Mouse (Mus musculus) lung, postnatal 36 days (tissue): ENCODE measurements around the gene Mxra7.
"Not testable (repeated sequence)": the region's sequence is repeated elsewhere in the genome, so short reads cannot be mapped to it uniquely, and the experiment has no call there.

Source experiments
- DNase-seq: peaks from one replicate; pipeline ENCODE4 v3.0.0; 2022; ENCODE audit warnings: mixed read lengths

Mxra7 gene

GRCm38 (mm10) chr11:116846593-116847181 lies 18.8 kb upstream of the Mxra7 start:
- DNase-seq: no peak

DNA sequence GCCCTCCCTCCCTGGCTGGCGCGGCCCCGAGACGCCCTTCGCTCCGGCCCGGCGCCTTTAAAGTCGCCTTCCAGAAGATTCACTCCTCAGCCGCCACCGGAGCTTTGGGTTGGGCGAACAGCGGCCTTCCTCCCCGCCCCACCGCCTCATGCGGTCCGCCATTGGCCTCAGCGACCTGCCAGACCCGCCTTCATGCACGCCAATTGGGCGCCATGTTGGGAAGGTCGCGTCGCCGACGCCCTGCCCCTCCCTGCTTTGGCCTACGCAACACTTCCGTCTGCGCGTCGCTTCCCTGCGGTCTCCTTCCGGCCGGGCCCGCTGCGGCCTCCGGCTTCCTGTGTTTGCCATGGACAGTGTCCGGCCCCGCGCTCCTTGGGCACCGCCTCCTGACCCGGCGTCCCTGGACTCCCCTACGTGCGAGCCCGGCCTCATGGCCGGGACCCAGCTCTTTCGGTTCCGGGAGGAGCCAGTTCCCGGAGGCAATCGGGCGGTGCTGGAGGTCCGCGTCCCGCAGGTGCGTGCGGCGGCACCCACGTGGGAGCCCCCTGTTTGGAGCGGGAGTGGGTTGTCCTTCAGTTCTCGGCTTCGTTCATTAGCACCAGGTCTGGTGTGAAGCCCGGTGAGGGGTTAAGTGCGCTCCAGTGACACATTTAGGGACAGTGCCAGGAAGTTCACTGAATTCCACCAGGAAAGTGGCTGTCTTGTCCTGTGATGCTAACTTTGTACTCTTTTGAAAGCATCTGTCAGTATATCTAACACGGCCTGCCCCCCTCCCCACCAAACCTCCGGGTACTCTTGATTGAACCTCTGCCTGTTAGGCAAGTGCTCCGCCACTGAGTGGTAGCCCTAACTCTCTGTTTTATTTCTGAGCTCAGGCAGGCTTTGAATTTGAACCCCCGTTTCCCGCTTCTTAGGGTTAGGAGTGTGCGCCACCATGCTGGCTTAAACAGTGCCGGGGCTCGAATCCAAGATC lies 15.7 kb upstream of the Mxra7 start, which contains the start of the genes Mettl23 and Jmjd6:
TSS of gene Mettl23 (plus strand) at position 18 of the 973 bp plus-strand sequence.
TSS of gene Jmjd6 (minus strand) at position 189 of the 973 bp plus-strand sequence.
- peak; percentile 98 for DNase-seq

- DNase-seq: peak; percentile 69
Observed at GRCm38 (mm10) chr11:116842531-116843260, 14.8 kb upstream of the Mxra7 start.

DNA sequence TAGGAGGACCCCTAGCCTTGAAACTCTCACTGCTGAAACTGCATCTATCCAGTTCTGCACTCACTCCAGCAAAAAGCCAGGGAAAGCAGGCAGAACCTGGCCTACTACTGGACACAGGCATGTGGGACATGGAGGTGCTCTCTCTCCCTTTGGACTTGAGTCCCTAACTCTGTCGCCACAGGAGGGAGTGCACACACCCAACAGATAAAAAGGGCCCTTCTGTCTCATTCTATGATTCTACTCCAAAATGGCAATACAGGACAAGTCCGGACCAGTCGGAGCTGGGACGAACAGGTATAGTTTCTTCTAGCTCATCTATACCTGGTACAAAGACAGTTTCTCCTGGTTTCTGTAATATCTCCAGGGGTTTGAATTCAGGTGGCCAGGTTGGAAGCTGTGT lies 12.9 kb upstream of the Mxra7 start:
- DNase-seq: no peak

- no peak for DNase-seq
Observed at GRCm38 (mm10) chr11:116839601-116840000, 11.8 kb upstream of the Mxra7 start.

GRCm38 (mm10) chr11:116838936-116839335 lies 11.1 kb upstream of the Mxra7 start:
- DNase-seq: no peak

GRCm38 (mm10) chr11:116837441-116837840 lies 9.6 kb upstream of the Mxra7 start:
- DNase-seq: no peak

DNA sequence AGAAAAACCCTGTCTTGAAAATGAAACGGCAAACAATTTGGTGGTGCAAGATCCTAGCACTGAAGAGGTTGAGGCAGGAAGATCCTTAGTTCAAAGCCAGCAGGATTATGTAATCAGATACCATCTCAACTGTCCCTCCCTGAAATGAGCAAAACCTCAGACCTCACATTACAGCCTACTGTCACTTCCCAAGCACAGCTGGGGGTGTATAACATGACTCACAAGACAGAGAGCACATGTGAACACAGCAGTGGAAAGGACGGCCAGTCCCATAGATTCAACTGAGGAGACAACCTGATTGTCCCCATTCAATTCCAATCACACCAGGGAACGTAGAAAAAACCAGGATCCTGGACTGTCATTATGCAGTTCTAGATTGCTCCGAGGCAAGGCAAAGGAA lies 8.4 kb upstream of the Mxra7 start:
- DNase-seq: no peak

- DNase-seq: no peak
Observed at GRCm38 (mm10) chr11:116834954-116835353, 7.1 kb upstream of the Mxra7 start.

- no peak for DNase-seq
Observed at GRCm38 (mm10) chr11:116832172-116832685, 4.4 kb upstream of the Mxra7 start.

DNA sequence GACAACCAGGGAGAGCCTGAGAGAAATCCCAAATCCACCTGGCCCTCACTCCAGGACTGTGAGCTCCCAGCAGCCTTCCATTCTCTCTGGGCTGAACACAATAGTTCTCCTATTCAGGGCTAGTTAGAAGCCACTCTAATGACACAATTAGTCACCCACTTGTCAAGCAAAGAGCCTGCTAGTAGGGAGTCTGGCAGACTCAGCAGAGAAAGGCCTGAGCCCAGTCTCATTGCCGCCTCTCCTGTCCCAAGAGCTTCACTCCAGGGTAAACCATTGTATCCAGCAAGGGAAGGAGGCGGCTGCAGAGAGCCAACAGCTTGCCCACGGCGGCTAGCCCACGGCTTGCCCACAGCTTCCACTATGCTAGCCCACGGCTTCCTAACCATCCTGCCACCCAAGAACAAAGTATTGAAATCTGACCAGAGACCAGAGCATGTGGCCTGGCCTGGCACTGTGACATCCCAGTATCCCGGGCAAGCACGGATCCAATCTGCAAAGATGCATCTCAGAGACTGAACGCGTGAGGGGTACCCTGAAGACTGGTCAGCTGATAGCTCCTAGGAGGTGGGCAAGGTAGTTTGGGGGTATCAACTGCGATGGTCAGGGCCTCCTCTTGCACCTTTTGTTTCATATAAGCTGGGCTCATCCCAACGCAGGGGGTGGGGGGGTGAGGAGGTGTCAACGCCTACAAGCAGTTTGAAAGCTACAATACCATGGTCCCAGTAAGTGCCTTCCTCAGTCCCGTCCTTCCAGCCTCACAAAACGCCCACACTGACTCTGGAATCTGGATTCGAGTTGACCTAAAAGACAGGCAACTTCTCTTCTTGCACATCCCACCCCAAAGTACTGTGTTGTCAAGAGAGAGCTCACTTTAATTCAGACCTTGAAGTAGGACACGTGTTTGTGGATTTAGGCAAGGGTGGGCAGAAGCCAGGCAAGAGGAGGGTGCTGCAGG lies 1.0 kb downstream of the Mxra7 start:
- no peak for DNase-seq

DNA sequence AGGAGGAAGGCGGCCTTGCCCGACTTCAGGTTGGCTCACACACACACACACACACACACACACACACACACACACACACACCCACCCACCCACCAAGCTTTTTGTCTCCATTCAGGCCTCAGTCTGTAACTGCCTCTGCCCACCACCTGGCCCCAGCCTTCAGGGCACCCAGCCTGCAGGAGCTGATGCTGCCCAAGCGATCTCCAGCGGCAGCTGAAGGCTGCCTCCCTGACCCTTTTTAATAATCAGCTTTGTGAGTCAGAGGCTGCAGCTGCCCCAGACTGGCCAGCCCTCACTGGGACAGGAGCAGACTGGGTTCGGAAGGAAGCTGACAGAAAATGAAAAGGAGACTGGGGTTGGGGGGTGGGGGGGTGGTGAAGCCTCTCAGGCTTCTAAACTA lies 2.6 kb downstream of the Mxra7 start:
- no peak for DNase-seq

DNA sequence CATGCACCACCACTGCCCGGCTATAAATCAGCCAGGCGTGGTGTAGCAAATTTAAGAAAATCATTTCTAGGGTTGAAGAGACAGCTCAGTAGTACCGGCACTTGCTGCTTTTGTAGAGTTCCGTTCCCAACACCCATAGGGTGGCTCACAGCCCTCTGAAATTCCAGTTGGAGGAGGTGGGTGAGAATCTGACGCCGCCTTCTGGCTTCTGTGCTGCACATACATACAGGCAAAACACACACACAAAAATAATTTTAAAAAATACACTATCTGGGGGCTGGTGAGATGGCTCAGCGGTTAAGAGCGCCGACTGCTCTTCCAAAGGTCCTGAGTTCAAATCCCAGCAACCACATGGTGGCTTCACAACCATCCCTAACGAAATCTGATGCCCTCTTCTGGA lies 4.0 kb downstream of the Mxra7 start:
- not testable (repeated sequence) for DNase-seq

GRCm38 (mm10) chr11:116823255-116823654 lies 4.6 kb downstream of the Mxra7 start:
- DNase-seq: no peak

GRCm38 (mm10) chr11:116822626-116823025 lies 5.2 kb downstream of the Mxra7 start:
- DNase-seq: no peak

- no peak for DNase-seq
Observed at GRCm38 (mm10) chr11:116822215-116822614, 5.6 kb downstream of the Mxra7 start.

- peak; percentile 60 for DNase-seq
Observed at GRCm38 (mm10) chr11:116821057-116821940, 6.5 kb downstream of the Mxra7 start.

- DNase-seq: peak; percentile 52
Observed at GRCm38 (mm10) chr11:116819932-116820593, 7.8 kb downstream of the Mxra7 start.

- no peak for DNase-seq
Observed at GRCm38 (mm10) chr11:116818722-116819121, 9.1 kb downstream of the Mxra7 start.

GRCm38 (mm10) chr11:116817567-116817966 lies 10.3 kb downstream of the Mxra7 start:
- no peak for DNase-seq
